Mouse (Mus musculus): Measurements from ENCODE around the gene Mettl27. TPM values are rescaled to one million over a fixed set of nuclear protein-coding genes. Genes with fewer than 3 reads are reported as not detected.
A peak's percentile ranks its signal among the peaks of the same experiment; 100 is the strongest.
"Not testable (repeated sequence)": the region's sequence is repeated elsewhere in the genome, so short reads cannot be mapped to it uniquely, and the experiment has no call there.

Mettl27 gene
- total RNA-seq, 2 experiments from 2014 or later: 14.6 to 16.5 TPM

DNA sequence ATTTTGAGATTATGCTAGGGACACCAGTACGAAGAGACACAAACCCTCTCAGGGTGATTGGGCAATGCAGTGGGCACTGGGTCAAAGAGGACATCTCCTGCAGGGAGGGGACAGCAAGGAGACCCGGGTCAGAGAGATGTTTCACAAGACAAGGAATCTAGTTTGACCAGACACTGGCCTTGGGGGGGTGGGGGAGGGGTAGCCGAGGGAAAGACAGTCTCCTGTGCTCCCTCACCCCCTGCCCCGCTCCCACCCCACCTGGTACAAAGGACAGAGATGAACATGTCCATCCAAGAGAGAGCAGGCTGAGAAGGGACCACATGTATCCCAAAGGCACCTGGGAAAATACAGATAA, 15.9 kb downstream of the Mettl27 start:
- DNase-seq (ENCODE audit: low spot score in 2 of 2): no peak

DNA sequence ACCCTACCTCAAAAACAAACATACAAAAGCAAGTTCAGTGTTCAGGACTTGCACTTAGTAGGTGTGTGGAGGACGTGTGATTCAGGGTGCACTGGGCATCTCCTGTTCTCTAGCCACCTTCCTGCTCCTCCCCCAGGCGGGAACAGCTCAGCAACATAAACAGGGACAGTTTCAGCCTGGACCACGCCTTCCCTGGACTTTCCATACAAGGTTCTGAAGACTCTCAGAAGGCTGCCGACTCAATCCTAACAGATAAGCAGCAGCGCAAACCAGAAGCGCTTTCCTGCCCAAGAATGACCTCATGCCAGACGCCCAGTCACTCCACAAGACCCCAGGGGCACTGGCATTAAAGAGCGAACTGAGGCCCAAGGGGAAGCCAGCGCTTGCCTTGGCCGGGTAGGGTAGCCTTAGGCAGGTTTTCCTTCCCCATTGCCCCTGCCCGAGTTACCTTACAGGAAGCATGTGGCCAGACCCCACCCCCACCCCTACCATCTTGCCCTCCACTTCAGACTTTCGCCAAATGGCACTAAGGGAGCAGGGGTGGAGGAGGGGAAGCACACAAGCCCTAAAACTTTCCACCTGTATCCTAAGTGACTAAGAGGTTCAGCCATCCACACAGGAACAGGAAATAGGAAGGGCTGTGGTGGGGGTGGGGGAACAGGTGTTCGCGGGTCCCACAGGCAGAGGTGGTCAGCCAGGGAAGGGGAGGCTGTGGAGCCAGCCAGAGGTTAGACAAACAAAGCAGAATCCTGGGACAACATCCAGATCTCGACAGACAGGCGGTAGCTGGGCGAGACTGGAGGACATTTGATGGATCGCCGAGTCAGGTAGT, 19.1 kb downstream of the Mettl27 start:
- DNase-seq (ENCODE audit: low spot score in 2 of 2): no peak

DNA sequence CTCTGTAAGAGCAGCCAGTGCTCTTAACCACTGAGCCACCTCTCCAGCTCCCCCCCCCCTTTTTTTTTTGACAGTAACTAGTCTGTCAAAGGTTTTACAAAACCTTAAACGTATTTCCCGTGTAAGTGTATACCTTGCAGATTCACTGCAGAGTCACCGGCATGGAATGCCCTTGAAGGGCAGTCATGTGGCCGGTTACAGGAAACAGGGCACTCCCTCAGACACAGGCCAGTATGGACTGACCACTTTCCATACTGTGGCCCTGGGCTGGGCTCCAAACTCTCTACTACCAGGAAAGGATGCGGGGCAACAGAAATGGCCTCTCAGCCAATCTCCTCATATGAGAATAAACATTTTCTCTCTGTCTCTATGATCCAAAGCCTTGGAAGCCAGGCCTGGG, 23.3 kb downstream of the Mettl27 start:
- DNase-seq (ENCODE audit: low spot score in 2 of 2): no peak

DNA sequence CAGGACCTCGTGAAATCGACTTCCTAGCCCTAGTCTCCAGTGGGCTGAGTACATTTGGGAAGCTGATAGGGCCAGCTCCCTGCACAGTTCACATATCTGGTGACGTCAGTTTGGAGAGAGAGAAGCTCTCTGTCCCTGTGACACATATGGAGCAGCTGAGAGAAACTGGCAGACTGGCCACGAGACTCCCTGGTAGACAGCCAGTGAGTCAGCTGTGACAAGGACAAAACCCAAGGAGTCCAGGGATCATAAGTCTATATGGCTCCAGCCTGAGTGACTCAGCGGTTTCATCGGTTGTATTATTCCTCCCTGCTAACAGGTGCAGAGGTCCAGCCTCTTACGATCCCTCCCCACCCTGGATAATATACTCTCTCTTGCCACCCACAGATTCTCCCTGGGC, 26.9 kb downstream of the Mettl27 start:
- no peak for DNase-seq (ENCODE audit: low spot score in 2 of 2)

DNA sequence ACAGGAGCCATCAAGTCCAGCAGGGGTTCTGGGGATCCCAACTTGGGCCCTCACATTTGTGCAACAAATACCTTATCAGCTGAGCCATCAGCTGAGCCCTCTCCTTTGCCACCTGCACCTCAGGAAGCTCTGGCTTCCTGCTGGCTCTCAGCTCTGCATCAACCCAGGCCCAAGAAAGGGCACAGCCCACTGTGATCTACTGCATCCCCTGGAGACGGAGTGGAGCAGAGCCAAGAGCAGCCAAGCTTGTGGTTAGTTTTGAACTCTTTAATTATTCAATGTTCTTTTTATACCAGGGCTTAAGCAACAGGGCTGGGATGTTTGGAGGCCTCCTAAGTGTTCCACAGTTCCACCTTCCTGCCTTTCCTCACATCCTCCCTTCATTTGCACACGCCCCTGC, 28.3 kb downstream of the Mettl27 start:
- no peak for DNase-seq (ENCODE audit: low spot score in 2 of 2)

DNA sequence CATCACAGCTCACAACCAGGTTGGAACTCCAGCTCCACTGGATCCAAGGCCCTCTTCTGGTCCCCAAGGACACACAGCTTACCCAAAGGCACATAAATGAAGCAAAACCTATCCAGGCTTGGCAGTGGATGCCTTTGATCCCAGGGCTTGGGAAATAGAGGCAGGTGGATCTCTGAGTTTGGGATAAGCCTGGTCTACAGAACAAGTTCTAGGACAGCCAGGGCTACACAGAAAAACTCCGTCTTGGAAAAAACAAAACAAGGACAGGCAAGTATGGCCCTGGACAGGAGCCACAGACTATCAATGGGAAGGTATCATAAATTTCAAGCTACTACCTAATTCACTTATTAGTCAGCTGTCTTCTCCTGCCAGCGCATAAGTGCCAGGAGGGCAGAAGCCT, 29.4 kb downstream of the Mettl27 start:
- DNase-seq (ENCODE audit: low spot score in 2 of 2): no peak

DNA sequence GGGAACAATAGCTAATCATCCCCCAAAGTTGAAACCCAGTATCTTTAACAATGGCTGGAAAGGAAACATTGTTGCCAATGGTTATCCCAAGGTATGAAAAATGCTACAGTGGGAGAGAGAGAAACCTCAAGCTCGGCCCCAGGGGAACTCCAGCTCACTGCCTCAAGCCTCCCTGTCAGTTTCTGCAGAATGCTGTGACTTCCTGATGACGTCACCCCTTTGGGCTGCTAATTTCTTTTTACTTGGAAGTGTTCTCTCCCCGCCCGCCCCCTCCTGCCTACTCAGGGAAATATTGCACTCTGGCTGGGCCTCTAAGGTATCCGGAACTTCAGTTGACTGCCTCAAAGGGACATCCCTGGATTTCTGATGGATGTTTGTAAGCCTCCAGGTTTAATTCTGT, 31.4 kb downstream of the Mettl27 start:
- no peak for DNase-seq (ENCODE audit: low spot score in 2 of 2)

DNA sequence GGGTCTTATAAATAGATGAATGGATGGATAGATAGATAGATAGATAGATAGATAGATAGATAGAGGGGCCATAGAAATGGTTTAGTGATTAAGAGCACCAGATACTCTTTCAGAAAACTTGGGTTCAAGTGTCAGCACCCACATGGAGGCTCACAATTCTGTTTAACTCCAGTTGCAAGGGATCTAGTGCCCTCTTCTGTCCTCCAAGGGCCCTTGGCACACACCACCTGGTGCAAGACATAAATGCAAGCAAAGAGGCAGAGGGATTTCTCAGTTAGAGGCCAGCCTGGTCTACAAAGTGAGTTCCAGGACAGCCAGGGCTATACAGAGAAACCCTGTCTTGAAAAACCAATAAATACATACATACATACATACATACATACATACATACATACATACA, 32.5 kb downstream of the Mettl27 start:
- DNase-seq (ENCODE audit: low spot score in 2 of 2): not testable (repeated sequence)

DNA sequence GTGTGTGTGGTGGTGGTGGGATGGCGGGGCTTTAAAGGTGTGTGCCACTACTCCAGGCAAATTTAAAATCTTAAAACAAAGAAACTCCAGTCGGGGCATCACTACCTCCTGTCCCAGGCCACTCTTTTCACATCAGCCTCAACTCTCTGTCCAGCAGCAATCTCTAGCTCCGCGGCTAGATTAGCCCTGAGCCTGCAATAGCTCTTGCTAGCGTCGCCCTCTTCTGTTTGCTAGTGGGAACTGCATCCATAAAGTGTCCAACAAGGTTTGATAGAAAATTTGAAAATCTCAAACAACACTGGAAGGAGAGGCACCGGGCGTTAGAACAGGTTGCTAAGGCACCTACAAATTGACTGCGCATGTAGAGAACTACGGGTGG, 33.3 kb downstream of the Mettl27 start:
- peak; percentile 62 to 82 for DNase-seq (ENCODE audit: low spot score in 2 of 2)

DNA sequence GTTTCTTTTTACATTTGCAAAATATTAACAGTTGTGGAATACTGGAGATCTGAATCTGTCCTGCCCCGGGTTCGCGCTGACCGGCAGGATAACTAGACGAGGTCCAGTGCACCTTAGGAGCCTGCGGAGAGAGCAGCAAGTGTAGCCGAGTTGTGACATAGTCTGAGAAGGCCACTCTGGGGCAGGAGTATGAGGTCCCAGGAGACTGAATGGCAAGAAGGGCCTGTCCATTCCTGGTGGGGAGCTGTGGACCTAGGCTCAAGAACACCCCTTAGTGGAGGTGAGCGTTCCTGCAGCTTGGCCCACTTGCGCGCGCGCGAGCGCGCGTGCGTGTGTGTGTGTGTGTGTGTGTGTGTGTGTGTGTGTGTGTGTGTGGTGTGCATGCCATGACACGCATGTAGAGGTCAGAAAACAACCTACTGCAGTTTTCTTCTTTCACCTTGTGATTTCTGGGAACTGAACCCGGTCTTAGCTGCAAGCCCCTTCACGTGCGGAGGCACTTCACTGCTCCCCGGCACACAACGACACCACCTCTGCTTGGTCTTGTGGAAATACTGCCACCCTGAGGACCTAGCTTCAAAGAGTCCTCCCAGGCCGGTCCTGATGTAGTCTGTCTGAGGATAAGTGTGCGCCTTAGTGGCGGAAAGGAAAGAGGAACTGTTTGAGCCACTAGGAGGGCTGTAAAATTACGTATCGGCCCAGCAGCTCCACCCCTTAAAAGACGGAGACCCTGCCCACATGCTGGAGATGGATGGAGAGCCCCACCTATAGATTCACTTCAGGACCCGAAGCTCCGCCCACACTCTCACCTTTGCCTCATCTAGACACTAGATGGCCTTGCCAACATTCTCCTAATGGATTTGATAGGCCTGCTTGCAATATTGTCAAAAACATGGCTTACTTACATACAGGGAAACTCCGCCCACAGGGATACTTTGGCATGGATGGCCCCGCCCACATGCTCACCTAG, 34.0 kb downstream of the Mettl27 start:
- peak in 1 of 2 experiments; percentile 21 for DNase-seq (ENCODE audit: low spot score in 2 of 2)

DNA sequence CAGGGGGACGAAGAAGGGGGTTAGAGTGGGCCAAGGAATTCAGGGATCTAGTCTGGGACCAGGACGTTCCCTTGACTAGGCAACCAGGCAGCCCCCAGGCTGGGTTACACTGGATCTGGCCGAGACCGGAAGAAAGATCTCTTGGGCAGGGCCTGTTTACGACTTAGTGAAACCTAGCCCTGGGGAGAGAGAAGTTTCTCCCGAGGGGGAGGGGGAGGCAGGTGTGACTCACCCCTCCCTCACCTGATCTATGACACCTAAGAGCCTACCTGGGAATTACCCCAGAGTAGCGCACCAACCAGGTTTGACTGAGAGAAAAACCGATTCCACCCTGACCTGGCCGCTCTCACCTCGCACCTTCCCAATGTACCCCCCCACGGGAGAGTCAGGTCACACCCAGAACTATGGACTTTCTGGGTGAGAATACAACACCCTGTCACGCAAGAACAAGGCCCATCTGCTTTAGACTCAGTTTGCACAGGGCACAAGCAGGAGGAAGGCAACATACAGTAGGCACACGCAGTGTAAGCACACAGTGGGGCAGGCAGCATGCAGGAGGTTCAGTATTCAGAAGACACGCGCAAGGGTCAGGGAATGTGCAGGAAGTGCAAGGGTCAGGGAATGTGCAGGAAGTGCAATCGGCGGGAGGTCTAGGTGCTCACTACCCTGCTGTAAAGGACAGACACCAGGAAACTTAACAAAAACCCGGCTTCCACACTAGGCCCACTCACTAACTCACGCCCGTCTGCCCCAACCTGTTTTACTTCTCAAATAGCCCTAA, 35.2 kb downstream of the Mettl27 start:
- no peak for DNase-seq (ENCODE audit: low spot score in 2 of 2)

DNA sequence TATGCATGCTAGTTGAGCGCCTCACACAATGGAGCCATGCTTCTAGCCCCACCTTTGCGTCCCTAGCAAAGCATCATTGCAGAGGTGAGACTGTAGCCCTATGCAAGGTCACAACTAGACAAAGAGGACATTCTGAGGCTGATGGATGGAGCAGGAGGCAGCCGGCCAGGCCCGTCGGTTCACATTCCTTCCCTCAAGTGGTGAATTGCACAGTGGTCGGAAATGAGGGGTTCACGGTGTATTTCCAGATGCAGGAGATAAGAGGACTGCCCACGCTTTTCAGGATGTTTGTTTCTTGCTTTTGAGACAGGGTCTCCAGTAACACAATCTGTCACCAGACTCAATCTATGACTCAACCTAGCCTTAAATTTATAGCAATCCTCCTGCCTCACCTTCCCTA, 38.5 kb downstream of the Mettl27 start:
- no peak for DNase-seq (ENCODE audit: low spot score in 2 of 2)

DNA sequence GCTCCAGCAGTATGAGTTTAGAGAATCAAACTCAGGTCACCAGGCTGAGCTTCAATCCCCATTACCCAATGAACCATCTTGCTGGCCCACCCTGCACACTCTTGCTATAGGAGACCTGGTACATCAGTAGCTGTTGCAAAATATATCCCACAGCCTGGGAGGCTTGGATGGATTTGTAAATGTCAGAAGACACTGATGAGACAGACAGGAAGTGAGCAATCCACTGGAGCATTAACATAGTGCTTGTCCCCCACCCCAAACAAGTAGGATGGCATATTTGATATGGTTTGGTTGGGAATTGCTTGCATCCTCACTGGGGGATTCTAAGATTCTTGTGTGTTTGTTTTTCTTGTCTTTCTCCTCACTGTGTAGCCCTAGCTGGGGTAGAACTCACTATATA, 40.9 kb downstream of the Mettl27 start:
- no peak for DNase-seq (ENCODE audit: low spot score in 2 of 2)

DNA sequence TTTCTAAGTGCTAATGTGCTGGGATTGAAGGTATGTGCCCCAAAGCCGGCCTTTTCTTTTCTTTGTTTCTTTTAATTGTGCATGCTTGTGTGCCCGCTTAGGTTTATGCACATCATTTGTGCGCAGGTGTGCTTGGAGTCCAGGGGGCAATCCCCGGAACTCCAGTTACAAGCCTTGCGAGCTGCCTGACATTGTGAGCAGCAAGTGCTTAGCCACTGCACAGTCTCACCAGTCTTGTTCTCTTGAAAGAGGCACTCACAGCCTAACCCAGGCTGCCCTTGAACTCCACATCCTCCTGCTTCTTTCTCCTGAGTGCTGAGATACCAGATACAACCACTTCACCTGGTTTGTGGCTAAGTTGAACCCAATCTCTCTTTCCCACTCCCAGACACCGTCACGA, 41.4 kb downstream of the Mettl27 start:
- DNase-seq (ENCODE audit: low spot score in 2 of 2): no peak

DNA sequence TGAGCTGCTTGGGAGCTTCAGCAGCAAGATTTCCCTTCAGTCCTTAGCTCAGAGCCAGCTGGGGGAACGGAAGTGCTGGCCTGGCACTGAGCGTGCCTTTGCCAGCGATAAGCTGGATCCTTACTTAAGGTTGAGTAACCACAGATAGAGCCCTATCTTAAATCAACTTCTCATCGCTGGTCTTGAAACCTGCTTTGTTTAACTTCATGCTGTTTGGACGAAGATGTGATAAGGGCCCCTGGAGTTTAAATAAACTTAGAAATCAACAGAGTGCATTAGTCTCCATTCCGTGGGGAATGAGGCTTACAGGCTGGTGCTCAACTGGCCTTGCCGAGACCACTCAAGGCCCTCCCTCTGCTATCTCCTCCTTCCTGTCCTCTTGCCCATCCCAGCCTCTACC, 42.1 kb downstream of the Mettl27 start:
- no peak for DNase-seq (ENCODE audit: low spot score in 2 of 2)

DNA sequence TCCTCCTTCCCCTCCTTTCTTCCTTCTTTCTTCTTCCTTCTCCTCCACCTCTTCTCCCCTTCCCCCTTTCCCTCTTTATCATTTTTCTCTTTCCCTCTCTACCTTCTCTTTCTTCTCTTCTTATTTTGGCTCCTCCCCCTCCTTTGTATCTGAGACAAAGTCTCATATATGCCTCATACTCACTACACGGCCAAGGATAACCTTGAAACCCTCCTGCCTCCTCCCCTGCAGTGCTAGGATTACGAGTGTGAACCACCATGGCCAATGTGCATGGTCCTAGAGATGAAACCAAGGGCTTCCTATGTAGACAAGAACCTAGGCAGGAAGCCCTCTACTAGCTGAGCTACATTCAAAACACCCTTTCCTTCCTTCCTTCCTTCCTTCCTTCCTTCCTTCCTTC, 42.8 kb downstream of the Mettl27 start:
- DNase-seq (ENCODE audit: low spot score in 2 of 2): no peak

DNA sequence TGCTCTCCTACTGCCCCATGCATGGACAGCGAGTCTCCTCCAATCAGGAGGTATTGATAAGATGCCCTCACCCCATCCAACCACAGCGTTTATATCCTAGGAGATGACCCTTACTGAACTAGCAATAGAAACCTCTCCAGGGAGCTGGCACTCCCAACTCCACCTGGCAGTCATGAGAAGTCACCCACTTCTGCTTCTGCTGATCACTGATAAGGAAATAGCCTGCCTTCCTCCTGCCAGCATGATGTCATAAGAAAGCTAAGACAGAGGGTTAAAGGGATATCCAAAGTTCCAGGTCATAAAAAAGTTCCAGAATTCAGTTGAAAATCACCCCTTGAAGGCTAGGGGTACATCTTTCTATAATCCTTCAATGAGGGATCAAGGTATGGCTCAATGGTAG, 44.0 kb downstream of the Mettl27 start:
- DNase-seq (ENCODE audit: low spot score in 2 of 2): no peak

DNA sequence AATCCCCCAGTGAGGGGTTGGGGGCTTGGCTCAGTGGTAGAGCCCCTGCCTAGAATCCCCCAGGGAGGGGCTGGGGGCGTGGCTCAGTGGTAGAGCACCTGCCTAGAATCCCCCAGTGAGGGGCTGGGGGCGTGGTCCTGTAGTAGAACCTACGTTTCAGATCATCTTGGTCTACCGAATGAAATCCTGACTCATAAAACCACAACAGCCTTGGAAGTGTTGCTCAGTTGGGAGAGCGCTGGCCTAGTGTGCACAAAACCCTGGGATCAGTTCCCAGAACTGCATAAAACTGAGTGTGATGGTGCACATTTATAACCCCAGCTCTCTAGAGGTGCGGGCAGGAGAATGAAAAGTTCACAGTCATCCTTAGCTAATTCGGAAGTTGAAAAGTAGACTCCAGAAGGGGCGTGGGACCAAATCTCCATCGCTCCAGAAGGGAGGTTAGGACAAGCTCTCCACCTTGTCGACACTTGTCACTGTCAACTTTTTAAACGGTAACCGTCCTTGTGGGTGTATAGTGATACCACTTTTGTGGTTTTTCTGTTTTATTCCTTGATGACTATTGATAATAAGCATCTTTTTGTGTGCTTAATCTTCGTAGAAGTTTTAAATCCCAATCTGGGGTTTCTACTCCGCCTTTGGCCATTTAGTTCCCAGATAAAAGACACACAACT, 44.5 kb downstream of the Mettl27 start:
- no peak for DNase-seq (ENCODE audit: low spot score in 2 of 2)

DNA sequence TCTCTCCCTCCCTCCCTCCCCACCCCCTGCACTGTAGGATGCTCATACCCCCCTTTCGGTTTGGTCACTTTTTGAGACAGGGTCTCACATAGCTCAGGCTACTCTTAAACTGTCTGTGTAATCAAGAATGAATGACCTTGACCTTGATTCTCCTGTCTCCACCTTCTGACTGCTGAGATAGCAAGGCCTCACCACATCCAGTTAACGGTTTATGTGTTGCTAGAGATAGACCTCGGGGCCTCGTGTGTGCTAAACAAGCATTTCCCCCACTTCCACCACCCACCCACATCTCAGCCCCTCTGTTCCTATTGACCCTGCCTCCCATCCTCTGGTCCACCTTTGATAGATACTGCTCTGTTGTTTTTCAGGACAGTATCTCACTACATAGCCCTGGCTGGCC, 45.7 kb downstream of the Mettl27 start:
- DNase-seq (ENCODE audit: low spot score in 2 of 2): no peak

DNA sequence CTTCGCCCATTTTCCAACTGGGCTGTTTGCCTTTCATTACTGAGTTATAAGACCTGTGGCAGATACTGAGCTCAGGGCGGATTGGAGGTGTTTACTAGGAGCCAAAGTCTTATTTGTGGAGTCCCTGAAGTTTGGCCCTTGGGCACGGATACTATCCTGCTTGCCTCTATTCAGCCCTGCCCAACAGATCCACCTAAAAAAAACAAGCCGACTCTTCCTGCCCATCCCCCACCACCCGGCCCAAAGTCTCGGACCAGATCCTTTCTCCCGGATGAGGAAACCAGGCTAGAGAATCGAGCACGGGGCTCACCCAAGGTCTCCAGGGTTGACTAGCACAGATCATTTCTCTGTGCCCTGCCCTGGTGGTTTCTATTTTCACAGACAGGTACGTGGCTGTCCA, 49.0 kb downstream of the Mettl27 start:
- DNase-seq (ENCODE audit: low spot score in 2 of 2): no peak

DNA sequence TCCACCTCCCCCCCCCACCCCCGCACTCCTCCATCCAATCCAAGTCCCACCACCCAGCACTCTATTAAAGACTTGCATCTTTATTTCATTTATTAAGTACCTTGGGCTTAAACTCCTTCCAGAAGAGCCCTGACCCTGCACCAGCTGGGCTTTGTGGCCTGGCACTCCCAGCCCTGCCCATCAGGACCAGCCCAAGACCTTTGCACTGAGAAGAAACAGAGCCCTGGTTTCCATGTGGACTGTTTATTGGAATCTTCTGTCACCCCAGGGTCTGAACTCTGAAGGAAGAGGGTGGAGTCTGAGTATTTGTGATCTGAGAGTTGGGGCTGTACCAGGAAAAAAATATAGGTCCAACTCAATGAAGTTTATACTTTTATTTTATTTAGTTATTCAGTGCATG, 50.9 kb downstream of the Mettl27 start:
- DNase-seq (ENCODE audit: low spot score in 2 of 2): no peak

Measured in layer of hippocampus, postnatal 14 days (tissue).